Mouse (Mus musculus): ENCODE measurements around the gene Srm. TPM values are rescaled to one million over a fixed set of nuclear protein-coding genes. Genes with fewer than 3 reads are reported as not detected.

Gene Srm
- polyA plus RNA-seq, 1 experiment from 2014 or later, result 99.5 TPM

DNA sequence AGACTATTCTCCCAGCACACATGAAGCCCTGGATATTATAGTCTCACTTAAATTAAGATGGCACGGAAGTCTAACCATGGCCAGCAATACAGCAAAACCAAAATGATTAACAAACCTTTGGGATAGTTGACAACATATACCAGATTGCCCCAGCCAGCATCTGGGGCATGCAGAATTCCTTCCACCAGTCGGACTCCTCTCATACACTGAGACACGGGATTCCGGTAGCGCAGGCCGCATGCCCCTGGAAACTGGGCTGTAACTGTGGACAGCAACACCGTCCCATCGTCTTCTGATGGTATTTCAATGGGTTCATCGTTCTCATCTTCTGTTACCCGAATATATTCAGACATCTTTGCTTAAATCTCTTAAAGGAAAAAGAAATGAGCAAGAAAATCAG lies 33.7 kb downstream of the Srm start:
- Histone ChIP-seq H3K36me3 (ENCODE audit: control insufficient read depth, insufficient read depth) (peaks cover 47% of the 10 kb centered on the region), H3K4me3 (ENCODE audit: low read length) (peak overlapping the region; percentile 99), H3K9ac (ENCODE audit: low read length) (no peak overlapping the region), H3K27ac (ENCODE audit: low read length) (no peak overlapping the region), H3K4me2 (ENCODE audit: low read depth, low read length) (peak overlapping the region; percentile 74), H3K27me3 (ENCODE audit: control insufficient read depth, insufficient read depth, low read length) (no peaks in the 10 kb centered on the region), H3K4me1 (ENCODE audit: control insufficient read depth, insufficient read depth, low read length) (peaks cover 23% of the 10 kb centered on the region), H3K9me3 (replicated peaks; ENCODE audit: control insufficient read depth, low read length) (no peaks in the 10 kb centered on the region)
- no peak for ATAC-seq (replicated peaks; ENCODE audit: extremely low read depth, insufficient read depth, low FRiP score)
- 71% methylated on average over 10 of the region's 10 CpGs for WGBS

DNA sequence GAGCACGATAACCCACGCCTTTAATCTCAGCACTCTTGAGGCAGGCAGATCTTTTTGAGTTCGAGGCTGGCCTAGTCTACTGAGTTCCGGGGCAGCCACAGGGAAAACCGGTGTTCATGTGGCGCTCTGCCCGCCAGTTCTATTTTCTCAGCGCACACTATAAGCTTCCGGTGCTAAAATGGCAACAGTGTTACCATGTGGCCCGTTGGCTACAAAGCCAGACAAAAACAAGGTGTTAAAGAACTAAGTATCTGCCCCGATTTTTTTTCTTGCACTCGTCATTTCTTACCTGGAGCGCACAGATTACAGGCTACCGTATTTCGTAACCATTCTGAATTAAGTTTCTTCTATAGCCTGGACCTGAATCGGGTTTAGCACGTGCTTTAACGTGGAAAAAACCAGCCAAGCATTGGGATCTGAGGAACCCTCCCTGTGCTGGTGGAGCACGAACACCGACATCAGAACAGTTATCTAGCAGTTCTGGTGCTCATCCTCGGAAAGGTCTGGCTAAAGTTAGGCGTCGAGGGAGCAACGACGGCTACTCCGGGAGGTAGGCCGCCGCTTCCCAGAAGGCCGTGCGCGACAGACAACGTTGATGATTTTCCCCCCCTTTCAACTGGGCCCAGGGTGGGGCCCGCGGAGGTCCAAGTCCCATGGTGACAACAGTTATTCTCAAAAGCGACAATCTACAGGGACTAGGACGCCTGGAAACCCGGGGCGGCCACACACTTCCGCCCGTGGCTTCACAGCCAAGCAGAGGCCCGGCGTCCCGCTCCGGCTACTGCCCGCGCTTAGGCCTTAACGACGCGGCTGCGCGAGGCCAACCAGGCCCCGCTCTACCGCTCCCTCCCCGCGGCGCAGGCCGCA lies 34.7 kb downstream of the Srm start:
- Histone ChIP-seq H3K4me3 (ENCODE audit: low read length) (peak overlapping the region; percentile 99), H3K4me1 (ENCODE audit: control insufficient read depth, insufficient read depth, low read length) (peaks cover 23% of the 10 kb centered on the region), H3K27ac (ENCODE audit: low read length) (peak overlapping the region; percentile 97), H3K4me2 (ENCODE audit: low read depth, low read length) (peak overlapping the region; percentile 74), H3K36me3 (ENCODE audit: control insufficient read depth, insufficient read depth) (peaks cover 40% of the 10 kb centered on the region), H3K27me3 (ENCODE audit: control insufficient read depth, insufficient read depth, low read length) (no peaks in the 10 kb centered on the region), H3K9me3 (replicated peaks; ENCODE audit: control insufficient read depth, low read length) (no peaks in the 10 kb centered on the region), H3K9ac (ENCODE audit: low read length) (peak overlapping the region; percentile 100)
- under 1% methylated on average over 57 of the region's 57 CpGs for WGBS
- ATAC-seq (replicated peaks; ENCODE audit: extremely low read depth, insufficient read depth, low FRiP score), result peak; percentile 64

GRCm38 (mm10) chr4:148626623-148627185 lies 35.4 kb downstream of the Srm start, which contains the start of gene Tardbp:
Tardbp (minus strand) TSS chr4:148627019.
- Histone ChIP-seq H3K27ac (ENCODE audit: low read length) (peak within 1 kb of the TSS; percentile 97), H3K36me3 (ENCODE audit: control insufficient read depth, insufficient read depth) (peaks cover 33% of the 10 kb centered on the region), H3K4me2 (ENCODE audit: low read depth, low read length) (peak within 1 kb of the TSS; percentile 74), H3K9ac (ENCODE audit: low read length) (peak within 1 kb of the TSS; percentile 100), H3K4me1 (ENCODE audit: control insufficient read depth, insufficient read depth, low read length) (peaks cover 23% of the 10 kb centered on the region), H3K9me3 (replicated peaks; ENCODE audit: control insufficient read depth, low read length) (no peaks in the 10 kb centered on the region), H3K27me3 (ENCODE audit: control insufficient read depth, insufficient read depth, low read length) (no peaks in the 10 kb centered on the region), H3K4me3 (ENCODE audit: low read length) (peak within 1 kb of the TSS; percentile 99)
- ATAC-seq (replicated peaks; ENCODE audit: extremely low read depth, insufficient read depth, low FRiP score), result peak; percentile 95
- under 1% methylated on average over 51 of the region's 51 CpGs for WGBS

DNA sequence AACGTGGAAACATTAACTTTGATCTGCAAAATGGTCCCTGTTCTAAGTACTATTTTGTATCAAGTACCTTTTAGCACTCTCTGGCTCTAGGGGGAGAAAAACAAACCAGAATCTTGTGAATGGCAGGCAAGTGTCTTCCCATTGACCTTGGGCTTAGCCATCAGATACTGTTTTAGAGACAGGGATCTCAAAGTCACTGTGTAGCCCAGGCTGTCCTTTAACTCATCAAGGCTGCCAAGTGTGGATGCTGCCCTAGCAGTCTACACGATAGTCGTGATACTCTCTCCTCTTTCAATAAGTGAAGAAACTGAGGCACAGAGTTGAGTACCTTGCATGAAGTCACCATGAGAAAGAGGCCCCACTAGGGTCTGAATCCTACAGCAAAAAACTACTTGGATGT lies 35.9 kb downstream of the Srm start:
- H3K4me2 ChIP-seq (ENCODE audit: low read depth, low read length), result peak overlapping the region; percentile 62
- H3K4me3 ChIP-seq (ENCODE audit: low read length), result peak overlapping the region; percentile 99
- WGBS, result 66% methylated on average over 3 of the region's 3 CpGs
- H3K9ac ChIP-seq (ENCODE audit: low read length), result peak overlapping the region; percentile 100
- no peaks in the 10 kb centered on the region for H3K9me3 ChIP-seq (replicated peaks; ENCODE audit: control insufficient read depth, low read length)
- no peak for ATAC-seq (replicated peaks; ENCODE audit: extremely low read depth, insufficient read depth, low FRiP score)
- H3K27ac ChIP-seq (ENCODE audit: low read length), result peak overlapping the region; percentile 32; the same call in 1 of the 2 replicates
- peaks cover 23% of the 10 kb centered on the region for H3K4me1 ChIP-seq (ENCODE audit: control insufficient read depth, insufficient read depth, low read length)
- H3K36me3 ChIP-seq (ENCODE audit: control insufficient read depth, insufficient read depth), result peaks cover 28% of the 10 kb centered on the region
- no peaks in the 10 kb centered on the region for H3K27me3 ChIP-seq (ENCODE audit: control insufficient read depth, insufficient read depth, low read length)

- Histone ChIP-seq H3K27me3 (ENCODE audit: control insufficient read depth, insufficient read depth, low read length) (no peaks in the 10 kb centered on the region), H3K27ac (ENCODE audit: low read length) (no peak overlapping the region)
- ATAC-seq (replicated peaks; ENCODE audit: extremely low read depth, insufficient read depth, low FRiP score), result no peak
Measured at GRCm38 (mm10) chr4:148632013-148632692, 40.9 kb downstream of the Srm start.

GRCm38 (mm10) chr4:148633395-148634061 lies 42.2 kb downstream of the Srm start:
- Histone ChIP-seq H3K4me3 (ENCODE audit: low read length) (no peak overlapping the region), H3K27me3 (ENCODE audit: control insufficient read depth, insufficient read depth, low read length) (no peaks in the 10 kb centered on the region), H3K4me1 (ENCODE audit: control insufficient read depth, insufficient read depth, low read length) (no peaks in the 10 kb centered on the region), H3K9me3 (replicated peaks; ENCODE audit: control insufficient read depth, low read length) (no peaks in the 10 kb centered on the region), H3K9ac (ENCODE audit: low read length) (no peak overlapping the region), H3K4me2 (ENCODE audit: low read depth, low read length) (no peak overlapping the region), H3K36me3 (ENCODE audit: control insufficient read depth, insufficient read depth) (no peaks in the 10 kb centered on the region), H3K27ac (ENCODE audit: low read length) (no peak overlapping the region)
- WGBS, result 64% methylated on average over 2 of the region's 2 CpGs
- no peak for ATAC-seq (replicated peaks; ENCODE audit: extremely low read depth, insufficient read depth, low FRiP score)

More at GRCm38 (mm10) chr4:148632013-148632692, 40.9 kb downstream of the Srm start:
- 68% methylated on average over 3 of the region's 3 CpGs for WGBS
- Histone ChIP-seq H3K4me2 (ENCODE audit: low read depth, low read length) (no peak overlapping the region), H3K4me3 (ENCODE audit: low read length) (no peak overlapping the region), H3K9ac (ENCODE audit: low read length) (no peak overlapping the region), H3K36me3 (ENCODE audit: control insufficient read depth, insufficient read depth) (no peaks in the 10 kb centered on the region), H3K9me3 (replicated peaks; ENCODE audit: control insufficient read depth, low read length) (no peaks in the 10 kb centered on the region), H3K4me1 (ENCODE audit: control insufficient read depth, insufficient read depth, low read length) (peaks cover 4% of the 10 kb centered on the region)

GRCm38 (mm10) chr4:148635309-148635708 lies 44.0 kb downstream of the Srm start:
- Histone ChIP-seq H3K4me1 (ENCODE audit: control insufficient read depth, insufficient read depth, low read length) (no peaks in the 10 kb centered on the region), H3K27me3 (ENCODE audit: control insufficient read depth, insufficient read depth, low read length) (no peaks in the 10 kb centered on the region), H3K27ac (ENCODE audit: low read length) (no peak overlapping the region), H3K9ac (ENCODE audit: low read length) (no peak overlapping the region), H3K36me3 (ENCODE audit: control insufficient read depth, insufficient read depth) (no peaks in the 10 kb centered on the region), H3K4me3 (ENCODE audit: low read length) (no peak overlapping the region), H3K4me2 (ENCODE audit: low read depth, low read length) (no peak overlapping the region), H3K9me3 (replicated peaks; ENCODE audit: control insufficient read depth, low read length) (no peaks in the 10 kb centered on the region)
- WGBS, result 67% methylated on average over 2 of the region's 2 CpGs
- no peak for ATAC-seq (replicated peaks; ENCODE audit: extremely low read depth, insufficient read depth, low FRiP score)

DNA sequence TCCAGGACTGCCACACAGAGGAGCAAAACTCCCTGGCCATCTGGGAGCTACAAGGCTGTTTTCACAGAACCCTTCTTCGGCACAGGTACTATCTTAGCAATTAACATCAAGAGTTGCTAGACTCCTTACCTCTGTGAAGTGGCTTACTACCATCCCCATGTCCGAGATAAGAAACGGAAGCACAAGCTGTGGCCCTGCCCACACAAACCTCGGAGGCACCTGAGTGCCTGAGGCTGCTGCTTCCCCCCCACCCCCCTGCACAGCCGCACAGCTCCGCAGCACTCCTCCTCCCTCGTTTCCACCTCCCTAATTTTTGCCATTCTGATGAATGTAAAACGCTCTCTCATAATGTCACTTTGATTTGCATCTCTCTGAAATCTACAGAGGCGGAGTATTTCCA lies 47.0 kb downstream of the Srm start:
- H3K9me3 ChIP-seq (replicated peaks; ENCODE audit: control insufficient read depth, low read length), result no peaks in the 10 kb centered on the region
- H3K27ac ChIP-seq (ENCODE audit: low read length), result no peak overlapping the region
- no peak overlapping the region for H3K9ac ChIP-seq (ENCODE audit: low read length)
- H3K36me3 ChIP-seq (ENCODE audit: control insufficient read depth, insufficient read depth), result no peaks in the 10 kb centered on the region
- no peaks in the 10 kb centered on the region for H3K4me1 ChIP-seq (ENCODE audit: control insufficient read depth, insufficient read depth, low read length)
- 44% methylated on average over 9 of the region's 9 CpGs for WGBS
- H3K4me2 ChIP-seq (ENCODE audit: low read depth, low read length), result no peak overlapping the region
- no peaks in the 10 kb centered on the region for H3K27me3 ChIP-seq (ENCODE audit: control insufficient read depth, insufficient read depth, low read length)
- no peak for ATAC-seq (replicated peaks; ENCODE audit: extremely low read depth, insufficient read depth, low FRiP score)
- no peak overlapping the region for H3K4me3 ChIP-seq (ENCODE audit: low read length)
